Mouse (Mus musculus): ENCODE measurements at regions not wholly inside any gene's neighbourhood (a gene's known extent, or its start where the extent isn't known, plus 50 kb on each side); places are given as distances from the start of the nearest gene placed in this dataset.

DNA sequence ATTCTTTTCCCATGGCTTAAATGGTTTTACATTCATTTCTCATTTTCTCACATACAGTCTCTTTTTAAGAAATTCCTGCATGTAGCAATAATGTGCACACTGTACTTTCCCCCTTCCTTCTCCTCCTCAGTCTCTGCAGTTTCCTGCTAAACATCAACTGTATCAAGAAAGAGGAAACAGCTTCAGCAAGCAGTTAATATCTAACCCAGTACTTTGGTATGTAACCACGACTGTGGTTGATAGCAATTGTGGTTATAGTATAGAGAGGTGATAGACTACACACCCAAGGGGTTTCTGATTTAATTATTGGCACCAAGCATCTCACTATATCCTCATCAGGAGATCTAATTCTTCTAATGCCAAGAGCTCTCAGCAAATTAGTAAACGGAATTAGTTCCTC is 52.8 kb upstream of the Eci2 start:
- DNase-seq = no peak
- intact Hi-C loops (cut with DNase I; ENCODE audit: low total_unique reads) = no loop called here

DNA sequence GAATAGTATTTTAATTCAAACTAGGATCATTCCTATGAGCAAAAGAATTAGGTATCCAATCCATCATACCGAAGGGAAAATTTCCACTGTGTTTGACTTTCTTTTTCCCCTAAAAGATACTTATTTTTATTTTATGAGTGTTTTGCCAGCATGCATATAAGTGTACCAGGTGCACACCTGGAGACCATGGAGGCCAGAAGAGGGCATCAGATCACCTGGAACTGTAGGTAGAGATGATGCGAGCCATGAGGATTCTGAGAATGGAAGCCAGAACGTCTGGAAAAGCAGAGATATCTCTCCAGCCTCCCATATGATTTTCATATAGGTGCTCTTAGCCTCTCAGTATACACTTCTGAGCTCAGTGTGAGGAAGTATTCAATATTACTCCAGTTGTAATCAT is 58.5 kb upstream of the Eci2 start:
- DNase-seq = no peak
- intact Hi-C loops (cut with DNase I; ENCODE audit: low total_unique reads) = no loop called here

DNA sequence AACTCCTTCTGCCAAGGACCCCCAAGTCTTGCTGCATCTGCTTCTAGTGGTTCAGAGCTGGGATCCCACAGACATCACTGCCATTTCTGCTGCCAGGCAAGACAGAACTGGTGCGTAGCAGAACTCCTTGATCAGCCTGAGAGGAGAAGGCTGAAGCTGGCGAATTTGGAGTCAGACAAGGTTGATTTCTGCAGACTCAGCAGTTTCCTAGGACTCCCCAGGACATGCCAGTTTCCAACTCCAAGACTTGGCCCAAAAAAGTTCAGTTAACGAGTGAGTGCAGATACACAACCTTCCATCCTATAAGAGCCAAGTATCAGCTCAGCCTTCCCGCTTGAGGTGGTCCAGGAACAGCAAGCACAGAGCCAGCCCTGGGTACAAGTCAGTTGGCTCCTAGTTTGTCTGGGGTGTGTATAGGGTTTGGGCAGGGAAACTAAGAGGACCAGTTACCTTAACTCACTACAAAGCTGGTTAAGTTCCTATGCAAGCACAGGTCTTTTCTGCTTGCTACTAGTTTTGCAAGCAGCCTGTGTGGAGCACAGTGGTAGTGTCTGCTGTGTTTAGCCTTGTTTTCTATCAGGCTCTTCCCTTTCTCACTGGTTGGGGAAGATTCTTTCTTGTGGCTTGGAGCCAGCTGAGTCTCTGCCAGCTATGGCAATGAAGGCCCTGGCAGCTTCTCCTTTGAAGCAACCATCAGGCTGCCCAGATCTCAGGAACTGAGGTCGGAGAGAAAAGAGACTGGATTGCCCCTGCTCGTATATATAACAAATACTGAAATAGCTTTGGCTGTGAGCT is 60.5 kb upstream of the Eci2 start:
- DNase-seq = no peak
- intact Hi-C loops (cut with DNase I; ENCODE audit: low total_unique reads) = no loop called here

DNA sequence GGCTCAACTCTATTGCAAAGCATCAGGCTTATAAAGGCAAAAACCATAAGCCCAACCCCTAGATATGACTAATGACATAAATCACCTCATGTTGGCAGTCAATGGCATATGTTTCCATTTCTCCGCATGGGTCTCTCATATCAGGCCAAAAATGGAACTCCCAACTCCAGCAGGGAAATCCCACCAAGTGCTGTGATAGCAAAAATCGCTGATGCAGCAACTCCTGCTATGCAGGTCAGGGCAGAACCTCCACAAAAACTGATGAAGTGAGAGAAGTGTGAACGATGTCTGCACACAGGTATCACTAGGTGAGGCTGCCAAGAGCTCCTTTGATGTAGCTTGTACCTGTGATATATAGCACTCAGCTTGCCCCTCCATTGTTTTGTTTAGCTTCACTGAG is 64.3 kb upstream of the Eci2 start:
- intact Hi-C loops (cut with DNase I; ENCODE audit: low total_unique reads) = no loop called here
- DNase-seq = no peak

GRCm38 (mm10) chr13:35119782-35120181 is 92.9 kb upstream of the Eci2 start:
- intact Hi-C loops (cut with DNase I; ENCODE audit: low total_unique reads) = no loop called here
- no peak for DNase-seq

GRCm38 (mm10) chr13:35129475-35129874 is 102.6 kb upstream of the Eci2 start:
- intact Hi-C loops (cut with DNase I; ENCODE audit: low total_unique reads) = no loop called here

DNA sequence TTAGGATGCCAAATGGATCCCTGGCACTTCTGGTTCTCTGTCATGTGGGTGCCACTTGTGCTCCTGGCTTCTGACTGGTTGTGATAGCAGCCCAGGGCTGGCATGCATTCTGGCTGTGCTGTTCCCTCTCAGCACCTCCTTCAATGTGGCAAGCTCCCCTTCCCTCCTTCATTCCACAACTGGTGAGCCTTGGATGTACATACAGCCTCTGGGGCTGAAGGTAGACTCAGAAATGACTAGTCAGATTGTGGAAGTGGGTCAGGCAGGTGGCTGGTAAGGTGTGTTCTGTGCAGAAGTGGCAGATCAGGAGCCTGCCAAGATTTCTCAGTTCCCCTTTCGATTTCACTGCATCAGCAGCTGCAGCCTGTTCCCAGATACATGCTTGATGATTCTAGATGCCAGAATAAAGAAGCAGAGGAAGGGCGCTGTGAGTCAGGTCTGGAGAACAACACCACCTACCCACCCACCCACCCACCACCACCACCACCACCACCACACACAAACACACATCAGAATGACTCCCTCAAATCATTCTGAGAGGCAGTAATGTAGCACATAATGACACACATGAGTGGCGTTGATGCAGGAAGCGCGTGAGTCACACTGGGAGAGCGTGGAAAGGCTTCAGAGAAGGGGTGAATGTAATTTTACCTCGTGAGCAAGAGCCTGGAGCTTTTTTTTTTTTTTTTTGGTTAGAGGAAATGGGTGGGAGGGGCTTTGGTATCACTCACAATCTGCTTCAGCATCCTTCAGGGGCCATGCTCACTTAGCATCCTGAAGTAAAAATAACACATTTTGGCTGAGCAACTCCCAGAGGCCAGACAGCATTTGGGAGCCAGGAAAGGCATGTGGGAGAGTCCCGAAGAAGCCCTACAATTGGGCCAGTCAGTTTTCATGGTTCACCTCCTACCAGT is 104.6 kb upstream of the Eci2 start:
- intact Hi-C loops (cut with DNase I; ENCODE audit: low total_unique reads) = no loop called here

More at GRCm38 (mm10) chr13:35129475-35129874, 102.6 kb upstream of the Eci2 start:
- DNase-seq = no peak

DNA sequence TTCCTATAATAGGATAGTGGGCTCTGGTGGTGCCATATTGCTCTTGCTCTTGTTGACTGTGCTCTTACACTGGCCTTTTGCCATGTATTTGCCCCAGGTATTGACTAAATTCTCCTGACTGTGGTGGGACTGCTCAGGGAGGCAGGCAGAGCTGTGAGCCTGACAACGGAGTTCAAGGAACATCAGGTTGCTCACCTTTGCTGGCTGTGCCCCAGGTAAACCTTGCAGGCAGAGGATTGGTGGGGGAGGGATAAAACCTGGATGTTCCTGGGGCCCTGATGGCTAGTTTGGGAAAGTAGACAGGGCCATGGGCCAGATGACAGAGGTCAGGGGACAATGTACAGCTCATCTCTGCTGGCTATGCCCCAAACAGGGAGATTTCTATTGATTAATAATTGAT is 124.7 kb upstream of the Eci2 start:
- intact Hi-C loops (cut with DNase I; ENCODE audit: low total_unique reads) = no loop called here
- DNase-seq = no peak

More for the DNA sequence above, 104.6 kb upstream of the Eci2 start:
- no peak for DNase-seq

DNA sequence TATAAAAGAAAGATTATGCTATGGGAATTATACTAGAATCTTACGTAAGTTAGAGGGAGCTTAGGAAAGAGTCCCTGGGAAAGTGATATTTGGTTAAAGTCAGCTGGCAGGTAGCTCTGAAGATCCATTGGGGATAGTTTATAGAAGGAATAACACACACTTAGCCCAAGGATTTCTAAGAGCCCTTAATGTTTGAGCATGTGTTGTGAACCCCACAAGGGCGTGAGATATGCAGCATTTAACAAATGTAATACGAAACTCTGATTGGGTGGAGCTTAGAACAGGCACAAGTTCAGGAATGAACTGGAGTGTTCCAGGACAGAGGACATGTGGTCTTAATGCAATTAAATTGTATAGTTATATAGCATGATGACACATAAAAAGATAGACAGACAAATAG is 132.6 kb upstream of the Eci2 start:
- no peak for DNase-seq
- intact Hi-C loops (cut with DNase I; ENCODE audit: low total_unique reads) = no loop called here

DNA sequence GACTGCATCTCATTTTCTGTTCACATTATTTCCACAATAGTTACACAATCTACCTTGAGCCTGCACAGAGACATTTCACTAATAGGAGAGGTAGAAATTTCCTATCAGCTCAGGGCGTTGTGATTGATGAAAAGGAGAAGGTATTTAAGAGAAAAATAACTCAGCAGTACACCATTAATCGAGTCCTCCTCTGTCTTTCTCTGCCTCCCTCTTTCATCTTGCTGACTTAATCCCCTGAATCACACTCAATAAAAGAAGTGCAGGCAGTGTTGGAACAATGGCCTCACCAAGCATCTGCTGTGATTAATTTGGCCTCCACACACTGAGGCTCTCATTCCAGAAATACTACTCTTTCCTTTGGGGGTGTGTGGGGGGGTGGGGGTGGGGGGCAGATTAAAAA is 133.9 kb upstream of the Eci2 start:
- intact Hi-C loops (cut with DNase I; ENCODE audit: low total_unique reads) = no loop called here
- DNase-seq = no peak

GRCm38 (mm10) chr13:35166080-35166479 is 139.2 kb upstream of the Eci2 start:
- DNase-seq = peak; percentile 54
- intact Hi-C loops (cut with DNase I; ENCODE audit: low total_unique reads) = no loop called here

DNA sequence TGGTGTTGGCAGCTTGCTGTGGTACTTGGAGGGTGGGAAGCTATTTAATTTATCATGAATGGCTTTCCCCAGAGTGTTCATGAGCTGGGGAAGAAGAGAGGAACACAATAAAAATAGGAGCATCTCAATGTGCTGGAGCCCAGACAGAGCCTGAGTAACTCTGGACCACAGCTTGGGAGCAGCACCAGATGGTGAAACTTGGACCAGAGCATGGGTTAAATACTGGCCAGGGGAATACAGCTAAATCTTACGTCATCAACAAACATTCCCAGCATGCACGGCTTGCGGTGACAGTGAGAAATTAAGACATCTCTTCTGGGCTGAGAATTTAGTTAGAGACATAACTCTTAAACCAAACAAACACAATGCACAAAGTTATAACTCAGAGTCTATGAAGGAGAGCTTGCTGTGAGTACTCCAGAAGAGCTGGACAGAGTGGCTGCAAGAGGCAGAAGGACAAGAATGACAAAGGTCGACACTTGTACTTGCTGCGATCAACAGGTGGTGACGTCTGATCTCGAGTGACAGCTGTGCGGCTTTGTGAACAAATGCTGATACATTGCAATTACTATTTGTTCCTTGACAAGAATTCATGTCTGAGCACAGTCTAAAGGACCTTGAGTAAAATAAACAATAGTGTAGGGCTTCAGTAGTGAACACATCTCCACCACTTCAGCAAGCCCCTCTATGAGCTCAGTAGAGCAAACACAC is 140.1 kb upstream of the Eci2 start:
- peak; percentile 27 for DNase-seq
- intact Hi-C loops (cut with DNase I; ENCODE audit: low total_unique reads) = no loop called here

GRCm38 (mm10) chr13:35171562-35172254 is 144.8 kb upstream of the Eci2 start:
- no peak for DNase-seq
- intact Hi-C loops (cut with DNase I; ENCODE audit: low total_unique reads) = no loop called here

GRCm38 (mm10) chr13:35173522-35173921 is 146.6 kb upstream of the Eci2 start:
- DNase-seq = no peak
- intact Hi-C loops (cut with DNase I; ENCODE audit: low total_unique reads) = no loop called here

DNA sequence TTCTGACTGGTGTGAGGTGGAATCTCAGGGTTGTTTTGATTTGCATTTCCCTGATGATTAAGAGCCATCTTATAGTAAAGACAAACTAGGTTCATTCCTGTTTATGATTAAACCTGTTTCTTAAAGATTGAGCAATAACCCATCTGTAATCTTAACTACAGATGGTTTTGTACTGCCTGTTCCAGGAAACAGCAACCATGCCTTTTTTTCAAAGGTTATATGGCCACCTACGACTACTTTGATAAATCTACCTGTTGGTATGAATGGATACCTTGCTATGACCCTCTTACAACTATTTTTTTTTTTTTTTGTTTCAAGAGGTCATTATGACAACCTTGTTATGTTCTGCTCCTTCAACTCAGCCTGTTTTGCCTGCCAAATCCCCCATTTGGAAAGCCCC is 148.7 kb upstream of the Eci2 start:
- DNase-seq = no peak
- intact Hi-C loops (cut with DNase I; ENCODE audit: low total_unique reads) = no loop called here

DNA sequence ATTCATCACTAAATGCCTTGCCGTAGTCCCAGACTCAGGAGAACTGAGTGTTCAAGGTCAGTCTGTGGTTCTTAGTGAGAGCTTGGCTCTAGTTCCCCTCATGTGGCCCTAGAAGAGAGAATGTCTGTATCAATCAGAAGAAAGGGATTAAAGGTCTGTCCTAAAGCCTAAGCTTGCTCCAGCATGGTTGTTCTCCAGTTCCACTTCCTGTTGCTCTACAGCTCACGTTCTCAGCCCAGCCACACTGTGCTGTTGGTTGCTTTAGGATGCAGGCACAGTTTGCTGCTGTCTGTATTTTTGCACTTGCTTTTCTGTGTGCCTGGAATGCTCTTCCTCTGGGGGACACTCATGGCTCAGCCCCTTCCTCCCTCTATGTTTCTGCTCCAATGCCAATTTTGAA is 150.4 kb upstream of the Eci2 start:
- no peak for DNase-seq
- intact Hi-C loops (cut with DNase I; ENCODE audit: low total_unique reads) = no loop called here

DNA sequence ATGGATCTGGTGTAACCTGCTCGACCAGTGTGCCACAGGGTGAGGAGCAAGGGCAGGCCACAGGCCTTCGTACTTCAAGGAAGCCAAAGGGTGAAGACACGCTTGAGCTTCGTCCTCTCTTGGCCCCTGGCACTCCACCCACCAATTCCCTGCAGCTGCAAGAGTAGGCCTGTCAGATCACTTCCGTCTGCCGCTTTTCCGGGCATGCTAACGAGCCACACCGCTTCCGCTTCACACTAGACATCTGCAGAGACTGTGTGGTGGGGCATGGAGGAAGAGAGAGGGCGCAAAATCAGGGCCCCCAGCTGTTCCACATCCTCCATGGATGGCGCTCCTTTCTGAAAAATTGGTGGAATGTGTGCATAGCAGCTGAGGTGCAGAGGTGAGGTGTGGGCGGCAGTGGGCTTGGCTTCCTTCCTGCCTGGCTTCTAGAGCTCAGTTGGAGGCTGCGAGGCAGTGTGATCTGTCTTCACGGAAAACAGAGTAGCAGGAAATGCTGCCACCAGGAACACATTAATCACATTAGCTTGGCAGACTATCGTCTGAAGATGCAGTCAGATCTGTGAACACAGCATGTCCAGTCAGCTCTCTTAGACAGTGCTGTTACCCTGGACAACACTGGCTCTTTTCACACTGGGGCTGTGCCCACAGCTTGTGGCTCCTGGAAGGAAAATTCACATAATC is 162.3 kb upstream of the Eci2 start:
- peak; percentile 42 for DNase-seq
- intact Hi-C loops (cut with DNase I; ENCODE audit: low total_unique reads) = no loop called here

DNA sequence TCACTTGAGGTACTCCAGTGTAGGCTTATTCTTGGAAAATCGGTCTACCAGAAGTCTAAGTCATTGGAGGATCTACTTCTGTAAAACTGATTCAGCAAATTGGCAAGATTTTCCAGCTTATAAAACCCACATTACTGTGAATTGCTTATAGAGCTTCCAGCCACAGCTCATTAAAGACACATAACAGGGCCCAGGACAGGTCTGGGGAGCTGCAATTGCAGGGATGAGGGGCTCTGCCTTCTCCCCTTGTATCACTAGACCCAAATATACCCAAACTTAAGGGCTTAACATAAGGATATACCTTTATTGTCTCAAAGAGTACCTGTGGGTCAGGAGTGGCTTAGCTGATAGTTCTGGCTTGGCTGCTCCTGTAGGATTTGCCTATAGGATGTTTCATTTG is 175.2 kb upstream of the Eci2 start:
- intact Hi-C loops (cut with DNase I; ENCODE audit: low total_unique reads) = no loop called here

DNA sequence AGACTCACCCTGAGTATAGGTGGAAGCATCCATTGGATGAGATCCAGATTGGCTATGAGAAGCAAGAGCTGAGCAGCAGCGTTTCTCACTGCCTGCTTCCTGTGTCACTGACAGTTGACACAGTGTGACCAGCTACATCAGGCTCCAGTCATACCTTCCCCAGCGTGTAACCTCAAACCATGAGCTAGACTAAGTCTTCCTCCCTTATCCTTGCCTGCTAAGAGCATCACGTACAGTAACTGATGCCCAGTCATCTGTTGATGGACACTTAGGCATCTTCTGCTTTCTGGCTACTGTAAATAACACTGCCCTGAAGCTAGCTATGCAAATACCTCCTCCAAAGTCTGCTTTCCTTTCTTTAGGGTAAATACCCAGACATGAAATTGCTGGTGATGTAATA is 181.4 kb upstream of the Eci2 start:
- no peak for DNase-seq
- intact Hi-C loops (cut with DNase I; ENCODE audit: low total_unique reads) = no loop called here

More for the DNA sequence above, 175.2 kb upstream of the Eci2 start:
- no peak for DNase-seq
